Comparison of ENCODE assay signal across 7 mouse cellular contexts in genomic region chr11:88970202-88970732, GRCm38 (mm10). TPM values are rescaled to one million over a fixed set of nuclear protein-coding genes. Genes with fewer than 3 reads are reported as not detected.
DNase-seq lines count a peak whose midpoint lies in the region; ATAC-seq and TF ChIP-seq lines count a peak whose summit lies in the region.

Gene Coil, plus strand, starts transcription at chr11:88970252.

- TF ChIP-seq CTCF in layer of hippocampus, adult 2 months (conservative IDR thresholded peaks at IDR 0.05): no peak
- no peak for TF ChIP-seq CTCF in gastrocnemius, adult 2 months (IDR thresholded peaks at IDR 0.05)

- 40% methylated on average over 2 of the region's 2 CpGs for WGBS in forebrain, embryonic 11.5 days

- no peak within 1 kb of the TSS for H3K9ac ChIP-seq in forebrain, embryonic 11.5 days (ENCODE audit: low read length)

- no peaks in the 10 kb centered on the region for H3K9me3 ChIP-seq in forebrain, embryonic 11.5 days (ENCODE audit: control insufficient read depth, low read length)

- no peak within 1 kb of the TSS for H3K4me2 ChIP-seq in forebrain, embryonic 11.5 days (ENCODE audit: low read depth, low read length, severe bottlenecking)

- H3K4me3 ChIP-seq in layer of hippocampus, adult 2 months: no peak within 1 kb of the TSS
- no peak within 1 kb of the TSS for H3K4me3 ChIP-seq in forebrain, embryonic 11.5 days (ENCODE audit: low read depth, low read length)
- H3K4me3 ChIP-seq in gastrocnemius, adult 2 months: no peak within 1 kb of the TSS

- intact Hi-C loops in left cerebral cortex, postnatal 4 days (cut with DNase I): no loop called here
- intact Hi-C loops in gastrocnemius, adult 2 months (cut with DNase I): no loop called here

- ATAC-seq in forebrain, embryonic 11.5 days (replicated peaks; ENCODE audit: low FRiP score): no peak; the same call in 1 of the 2 replicates

- H3K4me1 ChIP-seq in forebrain, embryonic 11.5 days (replicated peaks; ENCODE audit: control insufficient read depth, insufficient read depth, low read length): no peaks in the 10 kb centered on the region; the same call in 1 of the 2 replicates

- no peak within 1 kb of the TSS for H3K27ac ChIP-seq in layer of hippocampus, adult 2 months
- H3K27ac ChIP-seq in forebrain, embryonic 11.5 days (ENCODE audit: low read depth, low read length): no peak within 1 kb of the TSS
- no peak within 1 kb of the TSS for H3K27ac ChIP-seq in gastrocnemius, adult 2 months

- DNase-seq in layer of hippocampus, adult 2 months (ENCODE audit: low spot score in 2 of 2): no peak
- no peak for DNase-seq in layer of hippocampus, adult 11-12 months (ENCODE audit: low spot score)
- DNase-seq in adrenal gland, postnatal 36 days: no peak
- DNase-seq in forebrain, embryonic 11.5 days (ENCODE audit: low spot score): peak; percentile 50
- DNase-seq in left cerebral cortex, postnatal 4 days: no peak
- peak; percentile 62 for DNase-seq in testis, postnatal 10 days (ENCODE audit: low spot score)
- DNase-seq in gastrocnemius, adult 2 months: no peak

- H3K27me3 ChIP-seq in forebrain, embryonic 11.5 days (ENCODE audit: control insufficient read depth, insufficient read depth, low read length): no peaks in the 10 kb centered on the region

- H3K36me3 ChIP-seq in forebrain, embryonic 11.5 days (ENCODE audit: control insufficient read depth, insufficient read depth, low read length): no peaks in the 10 kb centered on the region

RNA-seq across cellular contexts. Expression of gene Coil, which starts in this region (rescaled TPM):
- 10 to 100 TPM; 20.9 to 21.7 TPM for total RNA-seq in layer of hippocampus, adult 2 months (2021)
- total RNA-seq in adrenal gland, postnatal 36 days (2021): 10 to 100 TPM; 10.2 to 10.7 TPM
- 20.4 and 24.5 TPM in 2 replicates for polyA plus RNA-seq in forebrain, embryonic 11.5 days (2014; fragmentation: Nextera tagmentation; extraction: Ambion mirVana)
- total RNA-seq in left cerebral cortex, postnatal 4 days (2021): 10 to 100 TPM; 27.8 to 28.3 TPM
- 1 to 10 TPM; 3.8 to 4.6 TPM for total RNA-seq in gastrocnemius, adult 2 months (2021)

Comparison
In these comparisons a context has a peak if more than half of its experiments do, and no peak if none do; other contexts are left out.
1. DNase-seq: peak in forebrain, embryonic 11.5 days (single experiment) and testis, postnatal 10 days (single experiment); none in layer of hippocampus, adult 2 months (0 of 2), layer of hippocampus, adult 11-12 months (single experiment), adrenal gland, postnatal 36 days (0 of 2), left cerebral cortex, postnatal 4 days (single experiment) and gastrocnemius, adult 2 months (single experiment).